Mouse (Mus musculus) brain, embryonic 14.5 days (tissue): ENCODE measurements at regions not wholly inside any gene's neighbourhood (a gene's known extent, or its start where the extent isn't known, plus 50 kb on each side); places are given as distances from the start of the nearest gene placed in this dataset.

ENCODE experiments used
- CTCF ChIP-seq: fragments of 200-500 bp; IDR thresholded peaks from 2 replicates; pipeline ENCODE4 v1.5.1; 2012; ENCODE audit warnings: inconsistent platforms, mild to moderate bottlenecking, moderate library complexity, borderline replicate concordance; ENCODE audit not compliant: insufficient read depth, insufficient read length; ENCODE audit errors: extremely low read depth
- POLR2A ChIP-seq: fragments of 200-500 bp; IDR thresholded peaks from 2 replicates; pipeline ENCODE4 v1.6.1; 2012; ENCODE audit warnings: mild to moderate bottlenecking, inconsistent platforms, borderline replicate concordance; ENCODE audit not compliant: poor library complexity, insufficient read depth, insufficient read length, severe bottlenecking; ENCODE audit errors: extremely low read depth

GRCm38 (mm10) chr16:83609296-83609695, 781.1 kb downstream of the Gm21833 start:
- no peak for TF ChIP-seq POLR2A
- TF ChIP-seq CTCF = no peak
